Mouse (Mus musculus): ENCODE results near the gene Trmt44. TPM values are rescaled to one million over a fixed set of nuclear protein-coding genes. Genes with fewer than 3 reads are reported as not detected.
A peak's percentile ranks its signal among the peaks of the same experiment; 100 is the strongest.

The Trmt44 gene
- polyA plus RNA-seq, 1 experiment, result 6.3 TPM

DNA sequence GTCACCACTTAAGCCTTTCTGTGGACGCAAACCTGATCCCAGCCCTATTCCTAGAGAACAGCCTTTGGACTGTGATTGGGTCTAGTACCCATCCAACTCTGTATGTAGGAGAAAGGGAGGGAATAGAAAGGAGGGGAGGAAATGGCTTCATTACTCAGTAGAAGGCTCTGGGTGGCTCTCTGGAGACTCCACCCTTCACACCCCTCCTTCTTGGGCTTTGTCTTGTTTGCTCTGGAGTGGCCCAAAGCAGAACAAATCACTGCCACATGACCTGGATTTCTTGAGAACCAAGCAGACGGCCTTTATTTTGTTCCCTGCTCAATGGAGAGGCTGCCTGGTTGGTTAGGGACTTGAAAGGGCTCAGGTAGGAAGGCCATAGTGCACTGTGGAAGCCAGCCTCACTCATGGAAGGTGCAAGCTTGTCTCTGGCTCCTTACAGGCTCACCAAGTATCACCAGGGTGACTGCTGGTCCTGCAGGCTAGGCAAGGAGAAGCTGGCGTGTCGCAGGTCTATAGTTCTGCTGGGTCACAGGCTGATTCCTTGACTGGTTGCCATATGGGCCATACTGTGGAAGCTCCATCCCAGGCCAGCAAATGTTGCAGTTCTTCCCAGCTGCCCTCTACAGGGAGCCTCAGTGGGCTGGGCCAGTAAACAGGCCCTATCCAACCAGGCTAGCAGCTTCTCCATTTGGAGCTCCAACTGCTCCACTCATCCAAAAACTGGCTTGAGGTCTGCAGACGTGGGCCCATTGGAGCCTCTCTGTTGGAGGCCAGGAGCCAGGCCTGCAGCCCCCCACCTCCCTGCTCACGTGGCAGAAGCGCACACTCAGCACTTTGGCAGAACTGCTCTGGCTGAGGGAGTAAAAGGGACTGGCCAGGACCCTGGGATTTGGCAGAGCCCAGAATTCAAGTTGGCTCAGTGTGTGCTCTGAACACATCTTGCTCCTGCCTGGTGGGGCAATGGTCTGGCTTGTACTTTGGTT is 22.7 kb downstream of the Trmt44 start:
- WGBS, result 16% methylated on average over 7 of the region's 7 CpGs
- no peak for TF ChIP-seq CTCF (IDR thresholded peaks at IDR 0.05; ENCODE audit: borderline replicate concordance, insufficient read depth, low read depth, low read length)
- TF ChIP-seq POLR2A (IDR thresholded peaks at IDR 0.05; ENCODE audit: borderline replicate concordance, insufficient read depth, low read length), result no peak
- DNase-seq, result peak; percentile 59 to 75
- Histone ChIP-seq H3K27me3 (ENCODE audit: control insufficient read depth, insufficient read depth, low read length) (no peaks in the 10 kb centered on the region), H3K27ac (ENCODE audit: insufficient read depth, low read length) (peak overlapping the region; percentile 54; the same call in 1 of the 2 replicates), H3K4me1 (ENCODE audit: control insufficient read depth, insufficient read depth, low read length) (peaks cover 24% of the 10 kb centered on the region), H3K4me3 (replicated peaks; ENCODE audit: insufficient read depth, low read depth, low read length) (no peak overlapping the region)

DNA sequence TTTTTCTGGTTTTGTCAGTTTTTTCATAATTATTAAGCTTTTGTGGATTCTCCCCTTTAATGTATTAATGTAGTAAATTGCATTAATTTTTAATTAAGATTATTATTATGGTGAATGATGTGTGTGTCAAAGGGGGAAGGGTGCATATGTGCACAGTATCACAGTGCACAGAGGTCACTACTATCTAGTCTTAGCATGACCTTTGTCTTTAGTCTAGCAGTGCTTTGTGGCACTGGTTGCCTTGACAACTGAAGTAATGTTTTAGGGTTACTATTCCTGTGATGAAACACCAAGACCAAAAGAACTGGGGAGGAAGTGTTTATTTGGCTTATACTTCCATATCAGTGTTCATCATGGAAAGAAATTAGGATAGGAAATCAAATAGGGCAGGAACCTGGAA is 28.7 kb downstream of the Trmt44 start:
- no peaks in the 10 kb centered on the region for H3K4me1 ChIP-seq (ENCODE audit: control insufficient read depth, insufficient read depth, low read length)

GRCm38 (mm10) chr5:35541059-35541790 is 33.6 kb downstream of the Trmt44 start:
- DNase-seq, result no peak
- Histone ChIP-seq H3K27ac (ENCODE audit: insufficient read depth, low read length) (no peak overlapping the region), H3K27me3 (ENCODE audit: control insufficient read depth, insufficient read depth, low read length) (no peaks in the 10 kb centered on the region), H3K4me1 (ENCODE audit: control insufficient read depth, insufficient read depth, low read length) (no peaks in the 10 kb centered on the region), H3K4me3 (replicated peaks; ENCODE audit: insufficient read depth, low read depth, low read length) (no peak overlapping the region)
- no peak for TF ChIP-seq POLR2A (IDR thresholded peaks at IDR 0.05; ENCODE audit: borderline replicate concordance, insufficient read depth, low read length)
- TF ChIP-seq CTCF (IDR thresholded peaks at IDR 0.05; ENCODE audit: borderline replicate concordance, insufficient read depth, low read depth, low read length), result no peak
- WGBS, result 74% methylated on average over 4 of the region's 4 CpGs

More for the DNA sequence above, 28.7 kb downstream of the Trmt44 start:
- Histone ChIP-seq H3K4me3 (replicated peaks; ENCODE audit: insufficient read depth, low read depth, low read length) (no peak overlapping the region), H3K27ac (ENCODE audit: insufficient read depth, low read length) (no peak overlapping the region), H3K27me3 (ENCODE audit: control insufficient read depth, insufficient read depth, low read length) (no peaks in the 10 kb centered on the region)
- TF ChIP-seq POLR2A (IDR thresholded peaks at IDR 0.05; ENCODE audit: borderline replicate concordance, insufficient read depth, low read length), result no peak
- TF ChIP-seq CTCF (IDR thresholded peaks at IDR 0.05; ENCODE audit: borderline replicate concordance, insufficient read depth, low read depth, low read length), result no peak
- DNase-seq, result no peak

- H3K27ac ChIP-seq (ENCODE audit: insufficient read depth, low read length), result no peak overlapping the region
- no peaks in the 10 kb centered on the region for H3K4me1 ChIP-seq (ENCODE audit: control insufficient read depth, insufficient read depth, low read length)
- 72% methylated on average over 5 of the region's 5 CpGs for WGBS
- no peaks in the 10 kb centered on the region for H3K27me3 ChIP-seq (ENCODE audit: control insufficient read depth, insufficient read depth, low read length)
- TF ChIP-seq POLR2A (IDR thresholded peaks at IDR 0.05; ENCODE audit: borderline replicate concordance, insufficient read depth, low read length) (no peak), CTCF (IDR thresholded peaks at IDR 0.05; ENCODE audit: borderline replicate concordance, insufficient read depth, low read depth, low read length) (no peak)
- no peak overlapping the region for H3K4me3 ChIP-seq (replicated peaks; ENCODE audit: insufficient read depth, low read depth, low read length)
- no peak for DNase-seq
These were observed 34.3 kb downstream of the Trmt44 start for GRCm38 (mm10) chr5:35540555-35540954.

DNA sequence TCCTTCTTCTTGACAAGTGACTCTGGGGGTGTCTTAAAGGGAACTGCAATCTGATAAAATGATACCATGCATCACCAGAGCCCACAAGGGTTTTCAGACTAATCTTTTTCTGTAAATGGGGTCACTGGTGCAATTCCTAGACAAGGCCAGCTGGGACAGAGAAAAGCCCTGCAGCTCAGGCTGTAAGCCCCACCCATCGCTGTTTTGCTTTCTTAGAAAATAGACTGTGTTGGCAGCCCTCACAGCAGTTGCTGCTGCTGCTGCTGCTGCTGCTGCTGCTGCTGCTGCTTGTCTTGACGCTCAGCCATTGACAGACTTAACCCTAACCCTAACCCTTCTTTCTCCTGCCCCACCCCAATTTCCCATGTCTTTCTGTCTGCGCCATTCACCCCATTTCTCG is 35.3 kb downstream of the Trmt44 start:
- DNase-seq, result no peak
- no peaks in the 10 kb centered on the region for H3K4me1 ChIP-seq (ENCODE audit: control insufficient read depth, insufficient read depth, low read length)
- H3K4me3 ChIP-seq (replicated peaks; ENCODE audit: insufficient read depth, low read depth, low read length), result no peak overlapping the region
- no peaks in the 10 kb centered on the region for H3K27me3 ChIP-seq (ENCODE audit: control insufficient read depth, insufficient read depth, low read length)
- TF ChIP-seq CTCF (IDR thresholded peaks at IDR 0.05; ENCODE audit: borderline replicate concordance, insufficient read depth, low read depth, low read length), result no peak
- TF ChIP-seq POLR2A (IDR thresholded peaks at IDR 0.05; ENCODE audit: borderline replicate concordance, insufficient read depth, low read length), result no peak
- WGBS, result 57% methylated on average over 4 of the region's 4 CpGs
- H3K27ac ChIP-seq (ENCODE audit: insufficient read depth, low read length), result no peak overlapping the region

- Histone ChIP-seq H3K27ac (ENCODE audit: insufficient read depth, low read length) (no peak overlapping the region), H3K4me3 (replicated peaks; ENCODE audit: insufficient read depth, low read depth, low read length) (no peak overlapping the region), H3K4me1 (ENCODE audit: control insufficient read depth, insufficient read depth, low read length) (no peaks in the 10 kb centered on the region), H3K27me3 (ENCODE audit: control insufficient read depth, insufficient read depth, low read length) (no peaks in the 10 kb centered on the region)
- 34% methylated on average over 3 of the region's 3 CpGs for WGBS
- no peak for DNase-seq
- TF ChIP-seq POLR2A (IDR thresholded peaks at IDR 0.05; ENCODE audit: borderline replicate concordance, insufficient read depth, low read length) (no peak), CTCF (IDR thresholded peaks at IDR 0.05; ENCODE audit: borderline replicate concordance, insufficient read depth, low read depth, low read length) (no peak)
These were observed 36.8 kb downstream of the Trmt44 start for GRCm38 (mm10) chr5:35538022-35538421.

DNA sequence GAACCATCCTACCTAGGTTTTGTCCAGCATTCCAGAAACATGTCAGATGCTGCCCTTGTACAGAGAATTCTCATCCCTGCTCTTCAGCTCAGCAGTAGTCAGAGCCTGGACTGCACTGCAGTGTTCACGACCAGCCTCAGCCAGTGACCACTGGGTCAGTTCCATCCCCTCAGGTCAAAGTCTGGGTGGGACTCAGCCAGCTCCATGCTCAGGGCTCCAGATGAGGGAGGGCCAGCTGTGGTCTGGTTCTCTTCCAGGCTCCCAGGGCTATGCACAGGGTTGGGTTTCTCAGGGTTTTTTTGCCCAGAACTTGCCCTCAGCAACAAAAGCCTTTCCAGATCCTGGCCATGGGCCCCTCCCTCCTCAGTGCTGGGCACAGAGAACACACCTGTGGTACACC is 37.4 kb downstream of the Trmt44 start:
- no peak for DNase-seq
- Histone ChIP-seq H3K4me3 (replicated peaks; ENCODE audit: insufficient read depth, low read depth, low read length) (no peak overlapping the region), H3K27me3 (ENCODE audit: control insufficient read depth, insufficient read depth, low read length) (no peaks in the 10 kb centered on the region), H3K4me1 (ENCODE audit: control insufficient read depth, insufficient read depth, low read length) (no peaks in the 10 kb centered on the region), H3K27ac (ENCODE audit: insufficient read depth, low read length) (no peak overlapping the region)
- no peak for TF ChIP-seq CTCF (IDR thresholded peaks at IDR 0.05; ENCODE audit: borderline replicate concordance, insufficient read depth, low read depth, low read length)
- TF ChIP-seq POLR2A (IDR thresholded peaks at IDR 0.05; ENCODE audit: borderline replicate concordance, insufficient read depth, low read length), result no peak
- 76% methylated on average over 1 of the region's 1 CpGs for WGBS

All from cerebellum, adult 2 months (tissue).